Mouse (Mus musculus): ENCODE results near the gene Krt79.
A peak's percentile ranks its signal among the peaks of the same experiment; 100 is the strongest.

The Krt79 gene

GRCm38 (mm10) chr15:101940274-101940829 is at the start of gene Krt79:
Gene Krt79 (minus strand): TSS chr15:101940324.
- no peak for DNase-seq

GRCm38 (mm10) chr15:101988714-101989113 is 48.6 kb upstream of the Krt79 start:
- no peak for DNase-seq

GRCm38 (mm10) chr15:101988119-101988518 is 48.0 kb upstream of the Krt79 start:
- DNase-seq: peak; percentile 77 to 92

GRCm38 (mm10) chr15:101984746-101985145 is 44.6 kb upstream of the Krt79 start:
- DNase-seq: no peak

GRCm38 (mm10) chr15:101983949-101984601 is 44.0 kb upstream of the Krt79 start:
- peak; percentile 96 for DNase-seq

GRCm38 (mm10) chr15:101983315-101983948 is 43.3 kb upstream of the Krt79 start:
- DNase-seq: no peak

- peak; percentile 88 to 96 for DNase-seq
Observed at GRCm38 (mm10) chr15:101980849-101981248, 40.7 kb upstream of the Krt79 start.

- peak; percentile 94 to 98 for DNase-seq
Observed at GRCm38 (mm10) chr15:101977043-101977726, 37.1 kb upstream of the Krt79 start.

- peak; percentile 32 to 70 for DNase-seq
Observed at GRCm38 (mm10) chr15:101976641-101977040, 36.5 kb upstream of the Krt79 start.

- peak; percentile 16 to 61 for DNase-seq
Observed at GRCm38 (mm10) chr15:101976023-101976422, 35.9 kb upstream of the Krt79 start.

GRCm38 (mm10) chr15:101974083-101974845 is 34.1 kb upstream of the Krt79 start:
- DNase-seq: no peak

GRCm38 (mm10) chr15:101973414-101974077 is 33.4 kb upstream of the Krt79 start:
- DNase-seq: peak; percentile 91 to 98

GRCm38 (mm10) chr15:101970536-101970935 is 30.4 kb upstream of the Krt79 start:
- DNase-seq: peak; percentile 62 to 74

- peak in 1 of 2 experiments; percentile 55 for DNase-seq
Observed at GRCm38 (mm10) chr15:101966808-101967207, 26.7 kb upstream of the Krt79 start.

GRCm38 (mm10) chr15:101958891-101959290 is 18.8 kb upstream of the Krt79 start:
- no peak for DNase-seq

GRCm38 (mm10) chr15:101954187-101954586 is 14.1 kb upstream of the Krt79 start, which contains the start of gene Krt78:
Gene Krt78 (minus strand): TSS chr15:101954287.
- DNase-seq: no peak

- no peak for DNase-seq
Observed at GRCm38 (mm10) chr15:101952733-101953474, 12.8 kb upstream of the Krt79 start.

- DNase-seq: no peak
Observed at GRCm38 (mm10) chr15:101945430-101945829, 5.3 kb upstream of the Krt79 start.

- DNase-seq: no peak
Observed at GRCm38 (mm10) chr15:101941948-101942347, 1.8 kb upstream of the Krt79 start.

- DNase-seq: peak in 1 of 2 experiments; percentile 30
Observed at GRCm38 (mm10) chr15:101938600-101939308, 1.4 kb downstream of the Krt79 start.

- DNase-seq: no peak
Observed at GRCm38 (mm10) chr15:101933024-101933423, 7.1 kb downstream of the Krt79 start.

Data from kidney, postnatal 25 days (tissue).